Mouse (Mus musculus): ENCODE data around the gene Pirb.

DNA sequence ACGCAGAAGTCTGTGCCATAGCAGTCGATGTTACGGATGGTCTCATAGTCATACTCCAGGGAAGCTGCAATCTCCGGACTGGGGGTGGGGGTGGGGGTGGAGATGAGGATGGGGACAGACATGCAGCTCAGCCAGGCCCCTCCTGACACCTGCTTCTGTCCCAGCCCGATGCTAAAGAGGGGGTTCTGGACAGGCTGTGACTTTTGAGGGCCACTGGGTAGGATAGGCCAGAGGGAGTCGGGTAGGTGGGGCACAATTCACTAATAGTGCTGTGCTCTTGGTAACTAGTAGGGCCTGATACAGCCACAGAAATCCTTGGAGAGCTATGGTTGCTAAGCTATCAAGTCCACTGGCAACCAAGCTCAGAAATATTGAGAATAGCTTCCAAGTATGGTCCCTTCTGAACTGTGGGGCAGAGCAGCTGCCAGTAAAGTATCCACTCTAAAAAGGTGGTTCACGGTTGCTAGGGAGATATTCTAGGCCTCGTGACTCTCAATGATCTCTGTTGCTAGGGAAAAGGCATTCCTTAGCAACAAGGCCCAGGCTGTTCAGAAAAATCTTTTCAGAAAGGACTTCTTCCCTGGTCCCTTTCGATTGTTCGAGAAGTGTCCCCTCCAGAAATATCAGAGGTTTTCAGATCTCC, 36.2 kb downstream of the Pirb start:
- TF ChIP-seq POLR2A (IDR thresholded peaks at IDR 0.05; ENCODE audit: control insufficient read depth, low read depth, low read length) (no peak), CTCF (IDR thresholded peaks at IDR 0.05; ENCODE audit: control insufficient read depth, insufficient read depth, insufficient replicate concordance, low read depth, low read length) (no peak)
